In the genomic region with DNA sequence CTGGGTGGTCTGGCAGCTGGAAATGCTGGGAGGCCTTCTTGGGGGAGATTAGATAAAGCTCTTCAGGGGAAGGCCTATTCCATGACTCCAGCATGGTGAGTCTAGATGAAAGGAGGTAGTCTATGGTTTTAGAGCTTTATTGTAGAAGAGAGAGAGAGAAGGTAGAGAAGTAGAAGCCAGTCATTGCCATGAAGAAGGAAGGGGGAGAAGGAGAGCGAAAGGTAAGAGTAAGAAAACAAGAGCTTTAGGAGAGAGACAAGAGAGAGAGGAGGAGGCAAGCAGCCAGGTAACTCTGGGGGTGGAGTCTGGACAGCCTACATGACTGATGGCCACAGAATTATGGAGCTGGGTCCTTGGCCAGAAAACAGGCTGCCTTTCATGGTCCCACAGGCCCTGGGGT, we compare ENCODE assay signal across 12 mouse cellular contexts. TPM values are rescaled to one million over a fixed set of nuclear protein-coding genes. Genes with fewer than 3 reads are reported as not detected.
"Had no signal": no experiment of that assay in that cellular context is flagged by ENCODE, and none has a peak within 500 bp of the region (broad histone marks: within the 10 kb centered on the region; RNA-seq: fewer than 3 reads in every experiment).

A gene (plus strand): TSS at position 301 of the 400 bp plus-strand sequence.

- H3K27ac ChIP-seq: limb, embryonic 13.5 days; liver, embryonic 14.5 days; midbrain, embryonic 13.5 days; neural tube, embryonic 15.5 days; stomach, postnatal 0 days had no signal

- H3K4me3 ChIP-seq: limb, embryonic 13.5 days; midbrain, embryonic 13.5 days; myocyte; neural tube, embryonic 15.5 days had no signal

- H3K36me3 ChIP-seq: limb, embryonic 13.5 days; midbrain, embryonic 13.5 days; neural tube, embryonic 15.5 days had no signal

- H3K9me3 ChIP-seq: limb, embryonic 13.5 days; midbrain, embryonic 13.5 days; neural tube, embryonic 15.5 days had no signal

- ATAC-seq: midbrain, embryonic 13.5 days had no signal

- H3K9ac ChIP-seq: limb, embryonic 13.5 days; liver, embryonic 14.5 days; neural tube, embryonic 15.5 days had no signal

- DNase-seq: left cerebral cortex, postnatal 4 days; lung, adult 18-20 months; right cerebral cortex, adult 18-20 months; right cerebral cortex, postnatal 25 days; thymus, postnatal 4 days had no signal

- H3K4me1 ChIP-seq: limb, embryonic 13.5 days had no signal

- H3K4me2 ChIP-seq: limb, embryonic 13.5 days; midbrain, embryonic 13.5 days; neural tube, embryonic 15.5 days had no signal

RNA-seq across cellular contexts. Expression of the gene that starts here (rescaled TPM):
- polyA plus RNA-seq: midbrain, embryonic 13.5 days; myocyte; neural tube, embryonic 11.5 days had no signal
